Mouse (Mus musculus) lung, postnatal 4 days (tissue): ENCODE results near the gene Ttc28.

Source experiments
- DNase-seq, 2 experiments: peaks; one replicate each; pipeline ENCODE4 v3.0.0; 2021

Ttc28 gene

DNA sequence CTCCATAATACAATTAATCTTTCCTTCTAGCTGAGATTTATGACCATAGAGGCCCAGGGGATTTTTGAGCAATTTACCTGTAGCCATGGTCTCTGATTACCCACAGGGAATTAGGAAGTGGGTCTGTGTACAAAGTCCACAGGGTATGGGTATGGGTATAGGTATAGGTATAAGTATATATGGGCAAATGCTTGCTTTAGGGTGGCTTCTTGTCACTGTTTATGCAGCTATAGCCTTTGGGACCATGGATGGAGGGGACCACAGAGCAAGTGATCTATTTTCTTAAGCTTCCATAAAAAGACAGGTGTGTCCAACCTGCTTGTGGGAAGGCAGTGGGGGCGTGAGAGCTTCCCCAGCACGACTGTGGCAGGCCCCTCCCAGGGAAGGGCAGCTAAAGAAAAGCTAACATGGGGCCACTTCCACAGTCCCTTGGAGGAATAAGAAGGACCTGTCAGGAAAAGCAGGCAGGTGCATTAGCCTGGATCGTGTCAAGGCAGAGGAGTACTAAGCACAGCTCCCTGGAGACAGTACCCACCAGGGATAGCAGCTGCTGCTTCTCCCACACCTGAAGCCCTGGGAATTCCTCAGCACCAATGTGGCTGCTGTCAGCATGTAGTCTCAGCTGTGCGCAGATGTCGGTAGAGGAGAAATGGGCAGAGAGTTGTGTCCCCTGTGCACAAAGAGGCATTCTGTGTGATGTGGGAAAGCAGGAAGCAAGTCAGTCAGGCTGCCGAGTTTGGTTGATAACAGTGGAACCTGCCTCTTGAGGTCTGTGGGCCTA lies 338.7 kb downstream of the Ttc28 start:
- DNase-seq = no peak

DNA sequence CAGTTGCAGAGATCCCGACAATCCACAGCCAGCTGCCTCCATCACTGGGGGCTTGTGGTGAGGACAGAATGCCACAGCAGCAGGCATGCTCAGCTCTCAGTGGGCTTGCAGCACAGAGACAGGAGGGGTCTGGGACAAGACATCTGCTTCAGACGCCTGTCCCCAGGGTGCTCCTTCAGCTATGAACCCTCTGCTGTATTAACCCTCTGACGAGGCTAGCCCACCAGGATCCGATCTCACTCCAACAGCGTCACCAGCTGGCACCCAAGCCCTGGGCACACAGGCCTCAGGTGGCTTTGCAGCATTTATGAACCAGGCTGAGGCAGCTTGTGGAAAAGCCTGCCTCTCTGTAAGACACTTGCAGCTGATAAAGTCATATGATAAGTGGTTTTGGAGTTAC lies 339.4 kb downstream of the Ttc28 start:
- no peak for DNase-seq

DNA sequence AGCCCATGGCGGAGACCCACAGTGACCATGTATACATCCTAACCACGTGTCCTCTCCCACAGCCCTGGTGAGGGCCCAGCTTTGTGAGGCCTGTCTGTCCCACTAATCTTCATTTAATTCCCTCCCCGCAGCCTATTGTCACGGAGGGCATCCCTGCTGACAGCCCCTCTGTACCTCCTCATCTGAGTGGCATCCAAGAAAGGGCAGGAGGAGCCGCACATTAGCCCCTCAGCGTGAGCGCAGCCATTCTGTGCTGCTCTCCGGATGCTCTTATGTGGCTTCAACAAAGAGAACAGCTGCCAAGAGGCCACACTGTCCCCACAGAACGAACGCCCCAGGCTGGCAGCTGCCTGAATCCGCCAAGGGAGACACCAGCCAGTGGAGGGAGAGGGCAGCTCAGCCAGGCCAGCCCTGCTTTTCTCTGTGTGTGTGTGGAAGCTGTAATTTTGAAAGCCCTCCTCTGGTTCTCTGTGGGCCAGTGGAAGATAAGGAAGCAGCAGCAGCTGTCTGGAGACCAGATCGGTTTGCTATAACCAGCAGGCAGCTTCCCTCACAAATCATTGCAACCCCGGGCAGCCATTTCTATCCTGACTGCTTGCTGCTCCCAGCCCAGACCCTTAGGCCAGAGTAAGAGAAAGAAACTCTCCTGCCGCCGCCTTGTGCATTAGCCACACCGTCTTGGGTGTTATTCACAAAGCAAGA lies 341.2 kb downstream of the Ttc28 start:
- DNase-seq = peak in 1 of 2 experiments; percentile 28

DNA sequence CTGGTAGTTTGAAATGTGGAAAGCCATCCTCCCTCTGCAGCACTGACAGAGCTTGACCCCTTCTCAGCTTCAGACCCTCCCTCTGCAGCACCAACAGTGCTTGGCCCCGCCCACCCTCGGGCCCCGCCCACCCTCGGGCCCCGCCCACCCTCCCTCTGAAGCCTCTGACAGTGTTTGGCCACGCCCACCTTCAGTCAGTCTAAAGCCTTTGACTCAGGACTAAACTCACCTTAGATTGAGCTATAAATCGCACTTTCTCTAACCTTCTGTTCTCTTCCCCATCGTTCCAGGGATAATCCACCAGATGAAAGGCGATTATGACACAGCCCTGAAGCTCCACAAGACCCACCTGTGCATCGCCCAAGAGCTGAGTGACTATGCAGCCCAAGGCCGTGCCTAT lies 343.2 kb downstream of the Ttc28 start:
- DNase-seq = no peak

DNA sequence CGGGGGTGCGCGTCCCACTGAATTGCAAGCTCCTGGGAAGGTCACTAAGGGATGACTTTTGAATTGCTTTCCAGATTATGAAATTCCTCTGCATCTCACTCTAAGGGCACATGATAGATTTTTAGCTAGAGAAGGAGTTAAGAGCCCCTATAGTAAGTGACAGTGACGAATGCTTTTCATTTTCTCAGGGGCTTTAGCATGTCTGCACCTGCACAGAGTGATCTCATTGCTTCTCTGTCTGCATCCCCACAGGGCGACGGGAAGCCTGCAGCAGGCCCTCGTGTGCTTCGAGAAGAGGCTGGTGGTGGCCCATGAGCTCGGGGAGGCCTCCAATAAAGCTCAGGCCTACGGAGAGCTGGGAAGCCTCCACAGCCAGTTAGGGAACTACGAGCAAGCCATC lies 345.7 kb downstream of the Ttc28 start:
- no peak for DNase-seq

DNA sequence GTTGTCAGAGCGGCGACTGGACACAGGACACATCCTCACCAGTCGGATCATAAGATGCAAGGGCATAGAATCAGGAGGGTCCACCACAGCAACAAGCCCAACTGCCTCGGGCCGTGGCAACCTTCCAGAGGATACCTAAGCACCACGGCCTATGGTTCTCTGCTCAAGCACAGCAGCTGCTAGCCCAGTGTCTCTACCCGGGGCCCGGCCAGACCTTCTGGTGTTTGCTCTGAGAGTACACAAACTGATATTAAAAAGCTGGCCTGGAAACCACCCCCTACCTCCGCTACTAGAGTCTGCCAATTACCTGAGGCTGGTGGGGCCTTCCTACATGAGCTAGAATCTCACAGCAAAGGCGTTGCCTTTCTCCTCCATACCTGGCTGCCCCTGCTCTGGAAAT lies 346.9 kb downstream of the Ttc28 start:
- no peak for DNase-seq

DNA sequence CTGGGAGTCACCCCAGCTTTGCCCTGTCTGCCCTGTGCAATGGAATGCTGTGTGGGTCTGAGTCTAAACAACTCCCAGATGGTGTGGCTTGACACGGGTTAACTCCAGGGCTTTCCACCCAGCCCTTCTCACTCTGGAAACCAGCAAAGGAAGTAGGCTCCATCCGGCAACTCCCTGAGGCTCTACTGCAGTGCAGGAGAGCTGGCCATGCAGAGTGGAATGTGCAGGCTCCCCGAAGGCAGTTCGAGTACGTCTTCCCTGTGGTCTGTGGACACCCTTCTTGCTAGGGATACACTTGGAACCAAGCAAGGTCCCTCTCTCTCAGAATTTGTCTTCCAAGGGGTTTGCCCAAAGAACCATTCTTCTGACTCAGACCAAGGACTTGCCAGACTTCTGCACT lies 348.2 kb downstream of the Ttc28 start:
- DNase-seq = peak; percentile 58 to 74

DNA sequence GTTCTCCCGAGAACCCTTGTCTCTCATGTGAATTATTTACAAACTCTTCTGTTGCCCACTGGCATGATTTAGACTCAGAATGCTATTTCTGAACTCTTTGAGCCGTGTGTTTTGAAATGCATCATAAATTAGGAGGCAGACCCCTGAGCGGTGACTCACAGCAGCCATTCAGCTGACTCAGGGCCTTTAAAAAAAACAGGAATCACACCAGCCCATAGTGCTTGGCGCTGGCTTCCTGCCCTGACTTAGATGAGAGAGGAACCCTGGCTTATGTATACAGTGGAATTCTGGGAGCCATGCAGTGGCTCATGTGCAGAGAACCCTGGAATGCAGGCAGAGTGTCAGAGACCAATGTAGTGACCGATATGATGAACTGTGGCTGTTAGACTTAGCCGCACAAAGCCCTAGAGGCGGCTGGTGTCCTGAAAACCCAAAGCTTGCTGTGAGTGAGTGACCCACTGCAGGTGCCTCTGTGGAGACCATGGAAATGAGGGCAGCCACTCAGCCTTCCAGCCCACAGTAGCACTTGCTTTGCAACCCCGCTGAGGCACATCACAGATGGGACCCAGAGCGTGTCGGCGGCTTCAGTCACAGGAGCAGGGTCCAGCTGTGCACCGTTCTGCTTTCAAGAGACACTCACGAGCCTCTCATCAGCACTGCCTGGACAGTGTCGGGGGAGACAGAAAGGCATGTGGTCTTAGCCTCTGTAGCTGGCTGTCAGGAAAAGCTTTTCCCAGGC lies 348.9 kb downstream of the Ttc28 start:
- peak; percentile 74 to 86 for DNase-seq

DNA sequence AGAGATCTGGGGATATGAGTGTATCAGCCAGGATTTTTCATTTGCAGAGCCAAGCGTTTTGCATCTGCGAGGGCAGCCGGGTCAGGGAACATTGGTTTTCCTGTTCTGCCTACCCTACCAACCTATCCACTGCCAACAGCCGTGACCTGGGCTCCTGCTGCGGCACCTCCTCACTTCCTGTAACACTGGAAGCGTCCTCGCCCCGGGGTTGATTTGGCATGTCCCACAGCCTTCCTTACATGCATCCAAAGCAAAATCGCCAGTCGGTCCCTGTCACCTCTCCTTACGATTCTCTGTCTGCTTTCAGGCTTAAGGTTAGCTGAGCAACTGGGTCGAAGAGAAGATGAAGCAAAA lies 349.4 kb downstream of the Ttc28 start:
- no peak for DNase-seq

DNA sequence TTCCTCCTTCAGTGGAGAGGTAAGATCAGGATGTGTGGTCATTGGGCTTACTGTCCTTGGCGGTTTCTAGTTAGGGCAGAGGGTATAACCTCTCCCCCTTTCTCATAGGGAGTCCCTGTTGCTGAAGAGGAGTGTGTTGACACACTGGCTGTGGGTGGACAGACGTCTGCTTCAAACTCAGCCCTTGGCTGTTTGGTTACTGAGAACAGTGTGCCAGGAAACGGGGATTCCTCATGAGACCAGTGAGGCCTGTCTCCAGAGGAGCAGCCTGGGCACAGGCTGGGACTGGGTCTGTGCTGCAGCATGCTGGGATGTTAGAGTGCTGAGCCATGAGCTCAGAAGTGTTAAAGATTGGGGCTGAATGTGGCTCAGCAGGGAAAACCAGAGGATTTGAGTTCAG lies 350.1 kb downstream of the Ttc28 start:
- DNase-seq = no peak

DNA sequence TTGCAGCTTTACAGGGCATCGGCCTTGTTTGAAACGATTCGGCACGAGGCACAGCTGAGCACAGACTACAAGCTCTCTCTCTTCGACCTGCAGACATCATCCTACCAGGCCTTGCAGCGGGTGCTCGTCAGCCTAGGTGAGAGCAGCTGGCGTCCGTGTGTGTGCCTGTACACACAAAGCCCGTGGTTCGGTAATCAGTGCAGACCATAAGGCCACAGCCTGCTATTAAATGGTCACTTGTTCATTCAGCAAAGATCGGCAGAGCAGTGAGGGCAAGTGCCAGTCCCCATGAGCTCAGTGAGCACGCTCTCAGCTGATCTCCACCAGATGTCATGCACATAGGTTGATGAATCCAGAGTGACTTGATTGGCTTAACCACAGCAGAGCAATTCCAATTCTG lies 351.4 kb downstream of the Ttc28 start:
- DNase-seq = no peak

DNA sequence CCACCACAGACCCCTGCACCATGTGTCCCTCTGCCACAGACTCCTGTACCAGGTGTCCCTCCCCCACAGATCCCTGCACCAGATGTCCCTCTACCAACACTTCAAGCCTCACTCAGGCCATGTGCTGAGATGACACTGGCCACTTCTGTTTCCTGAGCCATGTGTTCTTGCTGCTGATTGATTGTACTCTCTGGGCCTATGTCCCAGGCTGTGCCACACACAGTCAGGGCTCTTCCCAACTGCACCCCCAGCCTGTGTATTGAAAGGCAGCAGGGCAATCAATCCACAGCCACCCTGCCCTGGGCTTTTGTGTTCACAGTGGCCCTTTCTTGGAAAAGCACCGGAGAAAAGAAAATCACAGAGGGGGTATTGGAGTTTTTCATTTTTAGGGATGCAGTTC lies 352.2 kb downstream of the Ttc28 start:
- DNase-seq = no peak

DNA sequence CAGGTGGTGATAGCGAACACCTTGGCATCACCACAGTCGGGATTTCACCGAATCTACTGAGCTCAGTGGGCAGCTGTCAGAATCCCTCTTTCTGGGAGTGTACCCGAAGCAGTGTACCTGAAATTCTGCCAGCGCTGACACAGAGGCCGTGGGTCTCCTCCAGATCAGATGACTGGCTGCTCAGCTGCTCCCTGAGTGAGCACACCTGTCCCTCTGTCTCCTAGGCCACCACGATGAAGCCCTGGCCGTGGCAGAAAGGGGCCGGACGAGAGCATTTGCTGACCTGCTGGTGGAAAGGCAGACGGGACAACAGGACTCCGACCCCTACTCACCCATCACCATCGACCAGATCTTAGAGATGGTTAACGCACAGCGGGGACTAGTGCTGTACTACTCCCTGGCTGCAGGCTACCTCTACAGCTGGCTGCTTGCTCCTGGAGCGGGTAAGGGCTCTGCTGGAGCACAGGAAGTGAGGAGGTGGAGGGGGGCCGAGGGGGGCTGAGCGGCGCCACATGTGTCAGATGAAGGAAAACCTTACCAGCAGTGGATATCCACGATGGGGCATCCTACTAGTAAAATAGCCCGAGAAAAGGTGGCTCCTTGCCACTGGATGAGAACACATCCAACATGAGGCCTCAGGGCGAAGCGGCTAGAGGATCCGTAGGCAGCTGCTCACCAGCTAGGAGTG lies 353.6 kb downstream of the Ttc28 start:
- no peak for DNase-seq

DNA sequence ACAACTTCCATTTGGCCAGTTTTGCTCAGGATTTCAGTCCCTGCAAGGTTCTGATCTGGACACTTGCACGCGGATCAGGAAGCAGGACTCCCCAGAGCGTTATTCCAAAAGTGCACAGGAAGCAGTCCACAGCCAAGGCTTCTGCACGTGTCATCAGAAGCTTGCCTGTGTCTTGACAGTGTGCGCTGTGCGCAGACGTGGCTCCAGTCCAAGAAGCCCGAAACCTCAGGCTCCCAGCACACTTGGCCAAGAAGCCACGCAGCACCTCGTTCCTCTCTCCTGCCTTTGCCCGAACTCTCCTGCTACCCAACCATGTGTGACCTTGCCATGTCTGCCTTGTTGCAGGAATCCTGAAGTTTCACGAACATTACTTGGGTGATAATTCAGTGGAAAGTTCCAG lies 355.5 kb downstream of the Ttc28 start:
- peak; percentile 55 to 75 for DNase-seq

DNA sequence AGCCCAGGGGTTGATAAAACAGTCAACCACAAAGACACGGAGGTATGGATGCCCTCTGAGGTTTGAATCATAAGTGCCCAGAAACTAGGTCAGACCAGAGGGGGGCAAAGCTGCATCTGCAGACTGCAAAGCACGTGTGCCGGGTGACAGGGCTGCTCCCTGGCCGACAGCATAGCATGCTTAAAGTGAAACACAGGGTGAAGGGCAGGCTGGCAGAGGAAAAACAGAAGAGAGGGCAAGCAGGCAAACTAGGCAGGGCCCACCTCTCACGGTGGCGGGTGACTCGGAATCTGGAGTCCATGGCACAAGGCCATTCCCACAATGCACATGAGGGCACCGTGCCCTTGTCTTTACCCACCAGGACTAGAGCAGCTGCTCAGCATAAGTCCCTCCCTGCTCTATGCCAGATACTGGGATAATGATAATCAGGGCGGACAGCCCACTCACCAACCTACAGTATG lies 357.6 kb downstream of the Ttc28 start:
- no peak for DNase-seq

DNA sequence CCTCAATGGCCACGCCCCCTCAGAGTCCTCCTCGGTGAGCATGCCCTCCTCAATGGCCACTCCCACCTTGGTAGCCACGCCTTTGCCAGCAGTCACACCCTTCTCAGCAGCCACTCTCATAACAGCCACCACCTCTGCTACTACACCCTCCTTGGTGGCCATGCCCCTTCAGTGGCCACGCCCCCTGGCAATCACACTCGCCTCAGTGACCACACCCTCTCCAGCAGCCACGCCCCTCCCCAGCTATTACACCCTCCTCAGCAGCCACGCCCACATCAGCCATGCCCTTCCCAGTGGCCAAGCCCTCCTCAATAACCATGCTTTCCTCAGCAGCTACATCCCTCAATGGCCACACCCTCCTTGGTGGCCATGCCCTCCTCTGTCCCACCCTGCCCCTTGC lies 359.6 kb downstream of the Ttc28 start:
- peak; percentile 55 to 67 for DNase-seq

DNA sequence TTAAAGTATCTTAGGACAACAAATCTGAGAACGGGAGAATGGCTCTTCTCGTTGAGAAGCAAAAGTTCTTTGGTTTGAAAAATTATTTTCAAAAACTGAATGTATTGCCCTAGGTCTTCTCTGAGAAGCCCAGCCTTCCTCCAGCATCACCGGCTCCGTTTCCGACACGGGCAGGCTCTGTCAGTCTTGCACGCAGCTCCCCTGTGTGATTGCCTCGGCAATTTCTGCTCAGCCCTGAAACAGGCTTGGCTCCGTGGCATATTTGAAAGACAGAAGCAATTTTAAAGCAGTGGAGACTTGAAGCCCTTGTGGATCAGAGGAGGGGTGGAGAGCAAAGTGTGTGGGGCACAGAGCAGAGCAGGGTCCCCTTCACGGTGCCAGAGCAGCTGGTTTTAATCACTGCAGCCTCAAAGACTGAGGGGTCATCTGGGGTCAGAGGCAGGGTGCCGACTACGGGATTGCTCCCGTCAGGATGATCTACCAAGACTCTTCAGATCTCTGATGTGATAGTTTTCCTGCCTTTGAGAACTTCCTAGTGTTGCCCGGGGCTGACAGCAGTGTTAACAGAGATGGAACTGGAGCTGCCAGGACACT lies 363.9 kb downstream of the Ttc28 start:
- peak; percentile 38 to 54 for DNase-seq

DNA sequence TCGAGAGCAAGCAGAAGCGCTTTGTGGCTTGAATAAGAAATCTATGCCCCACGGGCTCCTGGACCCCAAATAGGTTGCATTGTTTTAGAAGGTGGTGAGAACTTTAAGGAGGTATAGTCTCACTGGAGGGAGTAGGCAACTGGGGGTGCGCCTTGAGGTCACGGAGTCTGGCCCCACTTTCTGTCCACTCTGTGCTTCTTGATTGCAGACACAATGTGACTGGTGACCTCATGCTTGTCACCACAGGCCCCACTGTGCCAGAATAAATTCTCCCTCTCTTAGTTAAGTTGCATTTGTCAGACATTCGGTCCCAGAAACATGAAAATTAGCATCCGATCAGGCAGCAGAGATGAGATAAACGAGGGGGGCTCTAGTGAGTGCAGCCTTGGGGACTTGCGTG lies 364.5 kb downstream of the Ttc28 start:
- no peak for DNase-seq

DNA sequence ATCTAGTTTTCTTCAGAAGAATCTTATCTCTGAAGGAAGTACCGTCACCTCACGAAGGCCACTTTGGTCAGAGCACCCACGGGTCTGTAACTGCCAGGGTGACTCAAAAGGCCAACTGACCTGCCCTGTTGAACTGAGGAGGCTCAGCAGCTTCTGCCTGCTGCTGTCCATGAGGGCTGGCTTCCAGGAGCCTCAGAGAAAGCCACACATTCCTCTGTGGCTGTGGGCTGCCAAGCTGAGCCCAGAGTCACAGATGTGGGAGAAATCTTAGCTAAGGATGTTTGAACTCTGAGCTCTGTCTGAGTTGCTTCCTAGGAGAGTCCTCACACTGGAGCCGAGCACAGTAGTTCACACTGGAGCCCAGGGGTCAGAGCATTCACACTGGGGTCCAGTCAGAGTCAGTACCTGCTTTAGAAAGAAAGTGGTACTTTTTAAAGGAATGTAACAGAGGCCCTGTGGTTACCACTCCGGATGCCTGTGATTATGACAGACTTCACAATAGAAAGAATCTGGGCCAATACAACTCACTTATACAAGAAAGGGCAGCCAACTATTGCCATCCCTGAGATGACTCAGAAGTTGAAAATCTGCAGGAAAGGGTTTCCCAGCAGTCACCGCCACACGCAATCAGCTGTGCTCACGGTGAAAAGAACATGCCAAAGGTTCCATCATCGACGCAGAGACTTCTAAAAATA lies 368.1 kb downstream of the Ttc28 start:
- DNase-seq = peak in 1 of 2 experiments; percentile 65

DNA sequence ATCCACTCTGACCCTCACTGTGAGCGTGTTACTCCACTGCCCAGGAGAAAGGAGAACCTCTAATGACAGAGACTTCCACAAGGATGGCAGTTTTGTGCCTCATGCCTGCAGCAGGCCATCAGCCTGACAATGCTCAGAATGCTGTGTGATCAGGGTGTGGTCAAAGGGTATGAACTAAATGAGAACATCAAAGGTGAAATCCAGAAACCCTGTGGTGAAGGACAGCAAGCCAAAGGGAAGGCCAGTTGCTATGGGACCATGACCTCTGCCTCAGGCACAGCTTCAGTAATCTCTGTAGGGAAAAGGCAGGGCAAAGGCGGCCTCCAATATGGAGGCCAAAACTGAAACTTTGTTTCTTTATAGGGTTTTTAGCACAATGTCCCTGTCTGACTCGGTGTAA lies 372.5 kb downstream of the Ttc28 start:
- no peak for DNase-seq

DNA sequence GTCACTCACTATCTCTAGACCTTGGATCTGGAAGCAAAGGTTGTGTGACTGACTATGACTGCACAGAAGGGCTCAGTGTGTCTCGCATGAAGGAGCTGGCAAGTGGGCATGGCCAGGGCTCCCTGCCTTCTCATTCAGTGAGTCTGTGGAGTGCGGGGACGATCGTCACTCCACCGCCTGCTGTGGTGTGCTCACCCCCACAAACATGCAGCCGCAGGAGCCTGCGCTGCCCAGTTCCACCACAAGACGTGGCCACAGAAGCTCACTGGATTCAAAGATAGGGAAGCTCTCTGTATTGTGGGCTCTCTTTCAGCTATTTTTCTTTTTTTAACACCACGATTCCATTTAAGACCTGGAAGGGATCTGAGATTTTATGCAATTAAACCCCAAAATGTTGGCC lies 374.8 kb downstream of the Ttc28 start:
- DNase-seq = no peak

DNA sequence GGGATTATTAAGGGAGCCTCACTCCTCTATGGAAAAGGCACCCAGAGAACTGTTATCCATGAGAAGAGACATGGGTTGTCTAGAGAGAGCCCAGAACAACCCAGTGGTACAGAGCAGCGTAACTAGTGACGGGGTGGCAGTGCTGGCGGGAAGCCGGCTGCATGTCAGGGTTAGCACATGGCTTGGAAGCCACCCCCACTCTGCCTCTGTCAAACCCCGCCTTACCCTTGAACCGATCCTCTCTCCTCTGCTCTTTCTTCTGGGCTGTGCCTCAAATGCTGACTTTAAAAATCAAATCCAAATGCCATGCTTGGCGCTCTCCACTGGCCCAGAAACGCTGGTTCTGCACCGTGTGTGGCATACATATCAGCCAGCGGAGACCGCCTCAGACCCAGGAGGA lies 375.2 kb downstream of the Ttc28 start:
- DNase-seq = peak in 1 of 2 experiments; percentile 37
